Mouse (Mus musculus) forebrain, embryonic 10.5 days (tissue): ENCODE results near the gene Olfr1440. TPM values are rescaled to one million over a fixed set of nuclear protein-coding genes. Genes with fewer than 3 reads are reported as not detected.

Source experiments
- DNase-seq: peaks from one replicate; pipeline ENCODE4 v3.0.0-alpha.2; 2017; ENCODE audit warnings: low spot score; ENCODE audit errors: extremely low spot score
- H3K27ac ChIP-seq: fragments of 300-500 bp; sonication (generic); 2 replicates; pipeline ENCODE4 v1.5.1; 2016; ENCODE audit warnings: mild to moderate bottlenecking
- H3K27me3 ChIP-seq: fragments of 300-500 bp; sonication (generic); 2 replicates; pipeline ENCODE4 v1.6.1; 2016; ENCODE audit warnings: mild to moderate bottlenecking; ENCODE audit not compliant: poor library complexity, severe bottlenecking
- H3K36me3 ChIP-seq: fragments of 300-500 bp; sonication (generic); replicated peaks from 2 replicates; pipeline ENCODE4 v1.6.1; 2016; ENCODE audit warnings: mild to moderate bottlenecking, moderate library complexity
- H3K4me1 ChIP-seq: fragments of 300-500 bp; sonication (generic); 2 replicates; pipeline ENCODE4 v1.6.1; 2016
- H3K4me3 ChIP-seq: fragments of 300-500 bp; sonication (generic); 2 replicates; pipeline ENCODE4 v1.5.1; 2016; ENCODE audit warnings: mild to moderate bottlenecking, moderate library complexity
- H3K9me3 ChIP-seq: fragments of 300-500 bp; sonication (generic); 2 replicates; pipeline ENCODE4 v1.6.1; 2016; ENCODE audit warnings: mild to moderate bottlenecking, moderate library complexity
- WGBS: fragments of 180-500 bp; shearing (Covaris S2); methylation state at CpG from one replicate; pipeline ENCODE4 v1.1.7; 2016; 5-methylcytosine and 5-hydroxymethylcytosine counted together
- polyA plus RNA-seq: library from polyadenylated mRNA; unstranded; fragments of >200 nt; fragmentation: Nextera tagmentation; extraction: Ambion mirVana; gene quantifications from 2 replicates; pipeline ENCODE4 v1.2.1, GENCODE M21; 2016

Gene Olfr1440
- polyA plus RNA-seq, 1 experiment from 2014 or later, result not detected

DNA sequence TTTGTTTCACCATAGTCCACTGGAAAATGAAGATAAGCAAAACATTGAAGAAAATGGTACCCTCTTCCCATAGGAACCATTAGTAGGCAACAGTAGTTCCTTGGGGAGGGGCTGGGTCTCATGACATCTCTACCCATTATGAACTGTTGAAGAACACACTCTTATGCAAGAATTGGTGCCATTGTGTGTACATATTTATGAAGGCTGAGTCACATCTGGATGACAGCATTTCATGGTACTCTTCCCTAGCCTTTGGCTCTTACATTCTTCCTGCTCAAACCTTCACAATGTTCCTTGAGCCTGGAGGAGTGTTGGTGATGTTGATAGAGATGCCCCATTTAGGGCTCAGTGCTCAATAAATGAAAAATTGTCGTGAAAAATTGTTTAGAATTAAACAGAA is 52.5 kb downstream of the Olfr1440 start:
- H3K4me3 ChIP-seq, result no peak overlapping the region
- WGBS, result 60% methylated on average over 1 of the region's 1 CpGs

DNA sequence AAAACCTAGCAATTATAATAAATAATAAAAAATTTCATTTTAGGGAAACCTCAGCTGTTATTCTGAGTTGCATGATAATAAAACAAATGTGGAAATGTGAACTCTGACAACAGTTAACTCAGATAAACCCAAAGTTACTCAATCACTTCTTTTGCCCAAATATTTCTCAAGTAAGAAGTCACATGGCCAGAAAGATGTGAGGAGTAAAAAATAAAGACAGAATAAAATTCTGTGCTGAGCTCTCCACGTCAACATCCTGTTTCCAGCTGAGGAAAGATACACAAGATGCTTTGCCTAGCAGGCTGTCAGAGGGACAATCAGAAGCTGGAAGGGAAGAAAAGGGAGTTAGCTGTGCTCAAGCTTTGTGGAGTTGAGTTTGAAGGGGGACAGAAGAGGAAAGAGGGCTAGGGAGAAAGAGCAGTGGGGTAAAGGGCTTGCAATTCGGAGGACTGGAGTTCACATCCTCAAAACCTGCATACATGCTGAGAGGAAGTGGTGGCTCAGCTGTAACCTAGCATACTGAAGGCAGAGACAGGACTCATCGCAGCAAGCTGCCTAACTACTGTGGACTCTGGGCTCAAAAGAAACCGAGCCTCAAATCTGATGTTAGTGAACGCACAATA is 53.1 kb downstream of the Olfr1440 start:
- no peak overlapping the region for H3K27ac ChIP-seq
- DNase-seq, result no peak
- no peaks in the 10 kb centered on the region for H3K4me1 ChIP-seq
- H3K36me3 ChIP-seq, result no peaks in the 10 kb centered on the region
- 77% methylated on average over 5 of the region's 5 CpGs for WGBS
- H3K9me3 ChIP-seq, result no peaks in the 10 kb centered on the region
- H3K27me3 ChIP-seq, result no peaks in the 10 kb centered on the region
- no peak overlapping the region for H3K4me3 ChIP-seq

More for the DNA sequence above, 52.5 kb downstream of the Olfr1440 start:
- Histone ChIP-seq H3K27ac (no peak overlapping the region), H3K4me1 (no peaks in the 10 kb centered on the region), H3K9me3 (no peaks in the 10 kb centered on the region), H3K36me3 (no peaks in the 10 kb centered on the region), H3K27me3 (no peaks in the 10 kb centered on the region)
- DNase-seq, result no peak

DNA sequence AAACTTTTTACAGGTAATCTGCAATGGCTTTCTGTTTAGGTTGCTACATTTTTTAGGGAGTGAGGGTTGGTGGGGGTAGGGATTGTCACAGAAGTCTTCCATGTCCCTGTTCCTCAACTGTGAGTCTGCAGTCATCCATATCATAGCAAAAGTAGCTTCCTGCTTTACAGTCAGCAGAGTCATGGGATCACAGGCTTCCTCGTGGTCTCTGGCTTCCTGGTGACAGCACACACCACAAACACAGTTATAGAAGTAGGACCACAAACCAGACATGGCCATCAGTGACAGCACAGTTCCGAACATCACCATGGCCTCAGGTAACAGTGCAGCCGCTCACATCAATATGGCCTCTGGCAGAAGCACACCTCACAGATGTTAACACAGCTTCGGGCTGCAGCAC is 55.5 kb downstream of the Olfr1440 start:
- H3K27ac ChIP-seq, result no peak overlapping the region
- no peaks in the 10 kb centered on the region for H3K27me3 ChIP-seq
- DNase-seq, result no peak
- no peaks in the 10 kb centered on the region for H3K9me3 ChIP-seq
- H3K4me1 ChIP-seq, result no peaks in the 10 kb centered on the region
- H3K36me3 ChIP-seq, result no peaks in the 10 kb centered on the region
- WGBS, result 90% methylated on average over 4 of the region's 4 CpGs
- H3K4me3 ChIP-seq, result no peak overlapping the region

DNA sequence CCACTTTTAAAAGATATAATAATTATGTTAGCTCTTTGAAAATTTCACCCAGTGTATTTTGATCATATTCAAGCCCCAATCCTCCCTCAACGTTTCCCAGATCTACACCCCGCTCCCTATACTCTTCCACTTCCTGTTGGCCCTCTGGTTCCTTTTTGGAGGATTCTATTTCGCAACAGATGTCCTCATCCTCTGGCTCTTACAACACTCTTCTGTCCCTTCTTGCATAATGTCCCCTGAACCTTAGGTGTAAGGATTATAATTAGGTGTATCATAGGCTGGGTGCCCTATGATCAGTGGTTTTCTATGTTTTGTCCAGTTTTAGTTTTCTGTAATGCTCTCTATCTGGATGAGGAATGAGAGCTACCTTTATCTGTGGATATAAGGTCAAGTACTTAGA is 57.9 kb downstream of the Olfr1440 start:
- Histone ChIP-seq H3K4me3 (no peak overlapping the region), H3K4me1 (no peaks in the 10 kb centered on the region), H3K9me3 (no peaks in the 10 kb centered on the region), H3K36me3 (no peaks in the 10 kb centered on the region), H3K27me3 (no peaks in the 10 kb centered on the region), H3K27ac (no peak overlapping the region)
- WGBS, result 87% methylated on average over 3 of the region's 3 CpGs
- DNase-seq, result no peak

Other genes with a start within 250 kb of the Olfr1440 start
- not detected in 2 replicates for gene Olfr1555-ps1, start 217.2 kb upstream of the Olfr1440 start, polyA plus RNA-seq
- gene Olfr1431, start 186.6 kb upstream of the Olfr1440 start, polyA plus RNA-seq, result not detected in 2 replicates
- gene Olfr1432, start 154.7 kb upstream of the Olfr1440 start, polyA plus RNA-seq, result not detected in 2 replicates
- not detected in 2 replicates for gene Olfr262, start 145.6 kb upstream of the Olfr1440 start, polyA plus RNA-seq
- not detected in 2 replicates for gene Olfr235, start 126.2 kb upstream of the Olfr1440 start, polyA plus RNA-seq
- gene Olfr1434, start 107.4 kb upstream of the Olfr1440 start, polyA plus RNA-seq, result not detected in 2 replicates
- not detected in 2 replicates for gene Olfr1436, start 88.1 kb upstream of the Olfr1440 start, polyA plus RNA-seq
- gene Olfr1437, start 62.2 kb upstream of the Olfr1440 start, polyA plus RNA-seq, result not detected in 2 replicates
- gene Olfr1438-ps1, start 51.4 kb upstream of the Olfr1440 start, polyA plus RNA-seq, result not detected in 2 replicates
- gene Olfr1441, start 30.2 kb downstream of the Olfr1440 start, polyA plus RNA-seq, result not detected in 2 replicates
- gene Pfpl, start 40.6 kb downstream of the Olfr1440 start, polyA plus RNA-seq, result not detected in 2 replicates
- 0.11 and 0.17 TPM in 2 replicates for gene Mpeg1, start 73.5 kb downstream of the Olfr1440 start, polyA plus RNA-seq
- 31.7 and 34.3 TPM in 2 replicates for gene Dtx4, start 114.2 kb downstream of the Olfr1440 start, polyA plus RNA-seq
- 21.0 and 22.0 TPM in 2 replicates for gene Fam111a, start 158.5 kb downstream of the Olfr1440 start, polyA plus RNA-seq
- not detected in 2 replicates for gene Gm4952, start 212.7 kb downstream of the Olfr1440 start, polyA plus RNA-seq
- gene Glyat, start 246.0 kb downstream of the Olfr1440 start, polyA plus RNA-seq, result not detected in 2 replicates